Mouse (Mus musculus): ENCODE measurements at regions not wholly inside any gene's neighbourhood (a gene's known extent, or its start where the extent isn't known, plus 50 kb on each side); places are given as distances from the start of the nearest gene placed in this dataset.

- no peak for DNase-seq
- intact Hi-C loops (cut with DNase I; ENCODE audit: low total_unique reads), result no loop called here
Observed at GRCm38 (mm10) chr13:69272506-69272905, 261.0 kb upstream of the Nsun2 start.

GRCm38 (mm10) chr13:69279647-69280046 lies 253.9 kb upstream of the Nsun2 start:
- DNase-seq, result no peak

GRCm38 (mm10) chr13:69294483-69294882 lies 239.1 kb upstream of the Nsun2 start:
- intact Hi-C loops (cut with DNase I; ENCODE audit: low total_unique reads), result no loop called here
- DNase-seq, result no peak

More at GRCm38 (mm10) chr13:69279647-69280046, 253.9 kb upstream of the Nsun2 start:
- intact Hi-C loops (cut with DNase I; ENCODE audit: low total_unique reads), result no loop called here

GRCm38 (mm10) chr13:69303316-69303715 lies 230.2 kb upstream of the Nsun2 start:
- intact Hi-C loops (cut with DNase I; ENCODE audit: low total_unique reads), result no loop called here
- no peak for DNase-seq

GRCm38 (mm10) chr13:69330412-69331000 lies 203.0 kb upstream of the Nsun2 start:
- intact Hi-C loops (cut with DNase I; ENCODE audit: low total_unique reads), result no loop called here
- no peak for DNase-seq

GRCm38 (mm10) chr13:69331537-69332435 lies 201.8 kb upstream of the Nsun2 start:
- intact Hi-C loops (cut with DNase I; ENCODE audit: low total_unique reads), result no loop called here

GRCm38 (mm10) chr13:69343806-69344205 lies 189.7 kb upstream of the Nsun2 start:
- DNase-seq, result no peak
- intact Hi-C loops (cut with DNase I; ENCODE audit: low total_unique reads), result no loop called here

More at GRCm38 (mm10) chr13:69331537-69332435, 201.8 kb upstream of the Nsun2 start:
- no peak for DNase-seq

- peak; percentile 14 for DNase-seq
- intact Hi-C loops (cut with DNase I; ENCODE audit: low total_unique reads), result no loop called here
Observed at GRCm38 (mm10) chr13:69357435-69357834, 176.1 kb upstream of the Nsun2 start.

- intact Hi-C loops (cut with DNase I; ENCODE audit: low total_unique reads), result no loop called here
- DNase-seq, result no peak
Observed at GRCm38 (mm10) chr13:69365880-69366490, 167.6 kb upstream of the Nsun2 start.

- intact Hi-C loops (cut with DNase I; ENCODE audit: low total_unique reads), result no loop called here
- DNase-seq, result no peak
Observed at GRCm38 (mm10) chr13:69373101-69373815, 160.3 kb upstream of the Nsun2 start.

GRCm38 (mm10) chr13:69373816-69374142 lies 159.8 kb upstream of the Nsun2 start:
- intact Hi-C loops (cut with DNase I; ENCODE audit: low total_unique reads), result no loop called here
- DNase-seq, result no peak

GRCm38 (mm10) chr13:69380403-69380802 lies 153.1 kb upstream of the Nsun2 start:
- intact Hi-C loops (cut with DNase I; ENCODE audit: low total_unique reads), result no loop called here
- no peak for DNase-seq

GRCm38 (mm10) chr13:69384767-69385166 lies 148.8 kb upstream of the Nsun2 start:
- intact Hi-C loops (cut with DNase I; ENCODE audit: low total_unique reads), result loop anchor here (5.0 kb wide), 1 partner anchor 73 kb away; no protein-coding TSS in a partner anchor
- no peak for DNase-seq

GRCm38 (mm10) chr13:69392917-69393827 lies 140.4 kb upstream of the Nsun2 start:
- DNase-seq, result no peak
- intact Hi-C loops (cut with DNase I; ENCODE audit: low total_unique reads), result no loop called here

- intact Hi-C loops (cut with DNase I; ENCODE audit: low total_unique reads), result no loop called here
- no peak for DNase-seq
Observed at GRCm38 (mm10) chr13:69394544-69394943, 139.0 kb upstream of the Nsun2 start.

GRCm38 (mm10) chr13:69410359-69410758 lies 123.2 kb upstream of the Nsun2 start:
- no peak for DNase-seq
- intact Hi-C loops (cut with DNase I; ENCODE audit: low total_unique reads), result no loop called here

- intact Hi-C loops (cut with DNase I; ENCODE audit: low total_unique reads), result no loop called here
- no peak for DNase-seq
Observed at GRCm38 (mm10) chr13:69414813-69415212, 118.7 kb upstream of the Nsun2 start.

- intact Hi-C loops (cut with DNase I; ENCODE audit: low total_unique reads), result no loop called here
- DNase-seq, result no peak
Observed at GRCm38 (mm10) chr13:69416726-69417125, 116.8 kb upstream of the Nsun2 start.

- intact Hi-C loops (cut with DNase I; ENCODE audit: low total_unique reads), result no loop called here
- DNase-seq, result no peak
Observed at GRCm38 (mm10) chr13:69417855-69418478, 115.6 kb upstream of the Nsun2 start.

All from gastrocnemius, postnatal 14 days (tissue).